In genomic region chr1:180830175-180830574, GRCm38 (mm10) we compare ENCODE assay signal across 11 mouse cellular contexts. TPM values are rescaled to one million over a fixed set of nuclear protein-coding genes. Genes with fewer than 3 reads are reported as not detected.
A peak's percentile ranks its signal among the peaks of the same experiment; 100 is the strongest.
DNase-seq lines count a peak whose midpoint lies in the region; ATAC-seq and TF ChIP-seq lines count a peak whose summit lies in the region.
"Had no signal": no experiment of that assay in that cellular context is flagged by ENCODE, and none has a peak within 500 bp of the region (broad histone marks: within the 10 kb centered on the region; RNA-seq: fewer than 3 reads in every experiment).

No protein-coding gene starts in this region.

- H3K9ac ChIP-seq in embryonic facial prominence, embryonic 14.5 days (ENCODE audit: low read depth, low read length), result no peak overlapping the region
- no peak overlapping the region for H3K9ac ChIP-seq in midbrain, embryonic 14.5 days (replicated peaks; ENCODE audit: low read length)
- H3K9ac ChIP-seq in intestine, embryonic 14.5 days (ENCODE audit: low read length), result no peak overlapping the region
- H3K9ac ChIP-seq: neural tube, embryonic 13.5 days had no signal

- H3K36me3 ChIP-seq in embryonic facial prominence, embryonic 14.5 days (ENCODE audit: control insufficient read depth, insufficient read depth, low read length), result no peaks in the 10 kb centered on the region
- no peaks in the 10 kb centered on the region for H3K36me3 ChIP-seq in embryonic facial prominence, embryonic 10.5 days (replicated peaks)
- H3K36me3 ChIP-seq in midbrain, embryonic 10.5 days, result no peaks in the 10 kb centered on the region
- H3K36me3 ChIP-seq in midbrain, embryonic 14.5 days (ENCODE audit: control insufficient read depth, insufficient read depth, low read length), result no peaks in the 10 kb centered on the region
- no peaks in the 10 kb centered on the region for H3K36me3 ChIP-seq in intestine, embryonic 14.5 days (ENCODE audit: control insufficient read depth, insufficient read depth, low read length)
- H3K36me3 ChIP-seq in small intestine, adult 2 months (ENCODE audit: control insufficient read depth, insufficient read depth, low read length), result no peaks in the 10 kb centered on the region
- H3K36me3 ChIP-seq: neural tube, embryonic 13.5 days had no signal

- H3K27ac ChIP-seq in embryonic facial prominence, embryonic 14.5 days (replicated peaks; ENCODE audit: low read depth, low read length), result 0 out of 2 replicates have a peak overlapping the region, but pooled peaks have one; percentile 28
- no peak overlapping the region for H3K27ac ChIP-seq in embryonic facial prominence, embryonic 10.5 days (replicated peaks)
- H3K27ac ChIP-seq in midbrain, embryonic 10.5 days (replicated peaks), result no peak overlapping the region
- no peak overlapping the region for H3K27ac ChIP-seq in midbrain, embryonic 14.5 days (replicated peaks; ENCODE audit: low read depth, low read length)
- no peak overlapping the region for H3K27ac ChIP-seq in intestine, embryonic 14.5 days (ENCODE audit: low read depth)
- no peak overlapping the region for H3K27ac ChIP-seq in small intestine, adult 2 months (ENCODE audit: insufficient read depth, low read depth, low read length)
- H3K27ac ChIP-seq: layer of hippocampus, adult 2 months; neural tube, embryonic 13.5 days had no signal

- H3K4me3 ChIP-seq in embryonic facial prominence, embryonic 14.5 days (ENCODE audit: low read depth, low read length), result no peak overlapping the region
- no peak overlapping the region for H3K4me3 ChIP-seq in embryonic facial prominence, embryonic 10.5 days
- 0 out of 2 replicates have a peak overlapping the region, but pooled peaks have one; percentile 4 for H3K4me3 ChIP-seq in midbrain, embryonic 10.5 days
- no peak overlapping the region for H3K4me3 ChIP-seq in midbrain, embryonic 14.5 days (replicated peaks; ENCODE audit: low read depth, low read length)
- no peak overlapping the region for H3K4me3 ChIP-seq in intestine, embryonic 14.5 days (ENCODE audit: low read depth, low read length)
- H3K4me3 ChIP-seq in small intestine, adult 2 months (ENCODE audit: low read depth, low read length), result peak overlapping the region; percentile 16; the same call in 1 of the 2 replicates
- H3K4me3 ChIP-seq: layer of hippocampus, adult 2 months; neural tube, embryonic 13.5 days had no signal

- DNase-seq in embryonic facial prominence, embryonic 14.5 days (ENCODE audit: low spot score), result no peak
- no peak for DNase-seq in embryonic facial prominence, embryonic 10.5 days (ENCODE audit: low spot score)
- DNase-seq in midbrain, embryonic 10.5 days (ENCODE audit: low spot score), result no peak
- DNase-seq in midbrain, embryonic 14.5 days, result no peak
- DNase-seq in intestine, embryonic 14.5 days (ENCODE audit: low spot score), result no peak
- no peak for DNase-seq in left cerebral cortex, postnatal 4 days
- DNase-seq in Muller cell, postnatal 12 days (ENCODE audit: inconsistent ontology term), result no peak
- DNase-seq: cerebellum, adult 11 months had no signal

- H3K9me3 ChIP-seq in embryonic facial prominence, embryonic 14.5 days (ENCODE audit: control insufficient read depth, low read length), result no peaks in the 10 kb centered on the region
- H3K9me3 ChIP-seq in embryonic facial prominence, embryonic 10.5 days, result no peaks in the 10 kb centered on the region
- no peaks in the 10 kb centered on the region for H3K9me3 ChIP-seq in midbrain, embryonic 10.5 days (replicated peaks)
- H3K9me3 ChIP-seq in midbrain, embryonic 14.5 days (ENCODE audit: control insufficient read depth, low read length), result no peaks in the 10 kb centered on the region; the same call in 1 of the 2 replicates
- no peaks in the 10 kb centered on the region for H3K9me3 ChIP-seq in intestine, embryonic 14.5 days (ENCODE audit: control insufficient read depth, low read length)
- H3K9me3 ChIP-seq: neural tube, embryonic 13.5 days had no signal

- TF ChIP-seq CTCF in small intestine, adult 2 months (IDR thresholded peaks at IDR 0.05; ENCODE audit: extremely low read depth, insufficient read length, insufficient replicate concordance, low read depth, low read length), result no peak

- 0 out of 2 replicates have a peak overlapping the region, but pooled peaks have one; percentile 2 for H3K4me2 ChIP-seq in embryonic facial prominence, embryonic 14.5 days (ENCODE audit: low read depth, low read length)
- no peak overlapping the region for H3K4me2 ChIP-seq in midbrain, embryonic 14.5 days (ENCODE audit: low read length)
- H3K4me2 ChIP-seq in intestine, embryonic 14.5 days (ENCODE audit: low read length), result no peak overlapping the region; the same call in none of the 2 replicates
- H3K4me2 ChIP-seq: neural tube, embryonic 13.5 days had no signal

- 0 out of 2 replicates have a peak, but pooled peaks have one; percentile 35 for ATAC-seq in embryonic facial prominence, embryonic 14.5 days (ENCODE audit: low read depth)
- no peak for ATAC-seq in midbrain, embryonic 14.5 days (ENCODE audit: low FRiP score, low TSS enrichment)
- 0 out of 2 replicates have a peak, but pooled peaks have one; percentile 26 for ATAC-seq in intestine, embryonic 14.5 days (replicated peaks; ENCODE audit: low FRiP score, low TSS enrichment, low read depth)

- WGBS in embryonic facial prominence, embryonic 14.5 days, result 77% methylated on average over 10 of the region's 11 CpGs
- 88% methylated on average over 11 of the region's 11 CpGs for WGBS in embryonic facial prominence, embryonic 10.5 days
- 87% methylated on average over 11 of the region's 11 CpGs for WGBS in midbrain, embryonic 10.5 days
- 88% methylated on average over 11 of the region's 11 CpGs for WGBS in midbrain, embryonic 14.5 days
- 80% methylated on average over 11 of the region's 11 CpGs for WGBS in intestine, embryonic 14.5 days
- 43% methylated on average over 11 of the region's 11 CpGs for WGBS in small intestine, adult 2 months

- H3K4me1 ChIP-seq in embryonic facial prominence, embryonic 14.5 days (ENCODE audit: control insufficient read depth, insufficient read depth, low read length), result 0 out of 2 replicates have a peak, but pooled peaks cover 6% of the 10 kb centered on the region
- H3K4me1 ChIP-seq in embryonic facial prominence, embryonic 10.5 days, result peaks cover 13% of the 10 kb centered on the region; the same call in 1 of the 2 replicates
- no peaks in the 10 kb centered on the region for H3K4me1 ChIP-seq in midbrain, embryonic 10.5 days
- no peaks in the 10 kb centered on the region for H3K4me1 ChIP-seq in midbrain, embryonic 14.5 days (ENCODE audit: control insufficient read depth, insufficient read depth, low read length)
- H3K4me1 ChIP-seq in intestine, embryonic 14.5 days (replicated peaks; ENCODE audit: control insufficient read depth, insufficient read depth, low read length), result 0 out of 2 replicates have a peak, but pooled peaks cover 2% of the 10 kb centered on the region
- peaks cover 10% of the 10 kb centered on the region for H3K4me1 ChIP-seq in small intestine, adult 2 months (ENCODE audit: control insufficient read depth, insufficient read depth, insufficient read length, low read length)

- intact Hi-C loops in left cerebral cortex, postnatal 4 days (cut with DNase I), result no loop called here

- no peaks in the 10 kb centered on the region for H3K27me3 ChIP-seq in embryonic facial prominence, embryonic 14.5 days (replicated peaks; ENCODE audit: control insufficient read depth, insufficient read depth, low read length)
- no peaks in the 10 kb centered on the region for H3K27me3 ChIP-seq in embryonic facial prominence, embryonic 10.5 days (replicated peaks; ENCODE audit: low read depth, poor library complexity, severe bottlenecking)
- H3K27me3 ChIP-seq in midbrain, embryonic 10.5 days (ENCODE audit: low read depth, poor library complexity, severe bottlenecking), result no peaks in the 10 kb centered on the region
- H3K27me3 ChIP-seq in midbrain, embryonic 14.5 days (ENCODE audit: control insufficient read depth, insufficient read depth, low read length), result no peaks in the 10 kb centered on the region
- H3K27me3 ChIP-seq in intestine, embryonic 14.5 days (replicated peaks; ENCODE audit: control insufficient read depth, insufficient read depth, low read length), result no peaks in the 10 kb centered on the region
- H3K27me3 ChIP-seq in small intestine, adult 2 months (ENCODE audit: control insufficient read depth, insufficient read depth, low read length), result no peaks in the 10 kb centered on the region
- H3K27me3 ChIP-seq: neural tube, embryonic 13.5 days had no signal

- no peak for TF ChIP-seq POLR2A in small intestine, adult 2 months (IDR thresholded peaks at IDR 0.05; ENCODE audit: low read depth, low read length)

RNA-seq across cellular contexts. Expression of gene H3f3a, which starts 16.4 kb away (rescaled TPM):
- polyA plus RNA-seq in embryonic facial prominence, embryonic 14.5 days (2014; fragmentation: Nextera tagmentation; extraction: Ambion mirVana), result 2,156 and 2,321 TPM in 2 replicates
- 2,636 and 2,772 TPM in 2 replicates for polyA plus RNA-seq in embryonic facial prominence, embryonic 10.5 days (2016; fragmentation: Nextera tagmentation; extraction: Ambion mirVana)
- polyA plus RNA-seq in midbrain, embryonic 10.5 days (2016; fragmentation: Nextera tagmentation; extraction: Ambion mirVana), result 2,611 and 2,764 TPM in 2 replicates
- polyA plus RNA-seq in midbrain, embryonic 14.5 days (2014; fragmentation: Nextera tagmentation; extraction: Ambion mirVana), result 3,827 and 3,910 TPM in 2 replicates
- polyA plus RNA-seq in intestine, embryonic 14.5 days (2014; fragmentation: Nextera tagmentation; extraction: Ambion mirVana), result 2,025 and 2,200 TPM in 2 replicates
- 156 and 262 TPM in 2 replicates for polyA plus RNA-seq in small intestine, adult 2 months (2012; rRNA removed)
- total RNA-seq in left cerebral cortex, postnatal 4 days (2021), result 100 to 1,000 TPM; 848 to 881 TPM

RNA-seq across cellular contexts. Expression of gene Sde2, which starts 20.8 kb away (rescaled TPM):
- 27.2 and 31.2 TPM in 2 replicates for polyA plus RNA-seq in embryonic facial prominence, embryonic 14.5 days (2014; fragmentation: Nextera tagmentation; extraction: Ambion mirVana)
- 45.4 and 46.8 TPM in 2 replicates for polyA plus RNA-seq in embryonic facial prominence, embryonic 10.5 days (2016; fragmentation: Nextera tagmentation; extraction: Ambion mirVana)
- polyA plus RNA-seq in midbrain, embryonic 10.5 days (2016; fragmentation: Nextera tagmentation; extraction: Ambion mirVana), result 39.0 and 42.1 TPM in 2 replicates
- polyA plus RNA-seq in midbrain, embryonic 14.5 days (2014; fragmentation: Nextera tagmentation; extraction: Ambion mirVana), result 26.1 and 28.7 TPM in 2 replicates
- 31.4 and 35.5 TPM in 2 replicates for polyA plus RNA-seq in intestine, embryonic 14.5 days (2014; fragmentation: Nextera tagmentation; extraction: Ambion mirVana)
- polyA plus RNA-seq in small intestine, adult 2 months (2012; rRNA removed), result 3.2 and 5.9 TPM in 2 replicates
- 10 to 100 TPM; 28.4 to 29.0 TPM for total RNA-seq in left cerebral cortex, postnatal 4 days (2021)

Comparison
In these comparisons a context has a peak if more than half of its experiments do, and no peak if none do; other contexts are left out.
1. H3K4me3 ChIP-seq: peak in midbrain, embryonic 10.5 days (single experiment) and small intestine, adult 2 months (single experiment); none in embryonic facial prominence, embryonic 14.5 days (single experiment), embryonic facial prominence, embryonic 10.5 days (single experiment), midbrain, embryonic 14.5 days (single experiment) and intestine, embryonic 14.5 days (single experiment).